Mouse (Mus musculus) C2C12 (cell line): ENCODE data around the gene Bcam. TPM values are rescaled to one million over a fixed set of nuclear protein-coding genes. Genes with fewer than 3 reads are reported as not detected.
A peak's percentile ranks its signal among the peaks of the same experiment; 100 is the strongest.

Experiments used
- H3K27me3 ChIP-seq: one replicate; pipeline ENCODE4 v1.6.1; 2011; ENCODE audit not compliant: control insufficient read depth, insufficient read depth, insufficient read length
- H3K36me3 ChIP-seq: one replicate; pipeline ENCODE4 v1.6.1; 2011; ENCODE audit not compliant: control insufficient read depth, insufficient read depth
- H3K4me3 ChIP-seq: one replicate; pipeline ENCODE4 v1.5.1; 2011; ENCODE audit warnings: mild to moderate bottlenecking, control low read depth; ENCODE audit not compliant: poor library complexity, insufficient read depth, severe bottlenecking
- H3K79me2 ChIP-seq: one replicate; pipeline ENCODE4 v1.6.1; 2011; ENCODE audit not compliant: control insufficient read depth, insufficient read depth
- H3K79me3 ChIP-seq: one replicate; pipeline ENCODE4 v1.6.1; 2011; ENCODE audit warnings: low read depth, control low read depth
- H3ac ChIP-seq: one replicate; pipeline ENCODE3; 2011; ENCODE audit warnings: low read depth; ENCODE audit not compliant: control insufficient read depth, insufficient read length
- CEBPB ChIP-seq: IDR thresholded peaks from one replicate; pipeline ENCODE4 v1.6.1; 2011; ENCODE audit warnings: low read depth, mild to moderate bottlenecking, control low read depth, moderate library complexity
- CTCF ChIP-seq: IDR thresholded peaks from one replicate; pipeline ENCODE4 v1.5.1; 2011; ENCODE audit not compliant: control insufficient read depth, insufficient read depth, insufficient read length
- FOSL1 ChIP-seq: IDR thresholded peaks from one replicate; pipeline ENCODE4 v1.8.0; 2011; ENCODE audit warnings: mild to moderate bottlenecking, low read length; ENCODE audit not compliant: poor library complexity, insufficient read depth, severe bottlenecking
- MAX ChIP-seq: IDR thresholded peaks from one replicate; pipeline ENCODE4 v1.6.1; 2011; ENCODE audit warnings: mild to moderate bottlenecking, control low read depth
- MYOD1 ChIP-seq: IDR thresholded peaks from one replicate; pipeline ENCODE4 v1.6.1; 2011; ENCODE audit warnings: low read depth; ENCODE audit not compliant: control insufficient read depth, insufficient read length
- MYOG ChIP-seq: IDR thresholded peaks from one replicate; pipeline ENCODE4 v1.6.1; 2011; ENCODE audit not compliant: control insufficient read depth, insufficient read length; ENCODE audit errors: extremely low read depth
- USF1 ChIP-seq: IDR thresholded peaks from one replicate; pipeline ENCODE4 v1.6.1; 2011; ENCODE audit warnings: low read depth, mild to moderate bottlenecking, control low read depth, moderate library complexity
- polyA plus RNA-seq: library from polyadenylated mRNA; unstranded; fragments of >200 nt; fragmentation: generic; extraction: Trizol; gene quantifications from one replicate; pipeline ENCODE4 v1.2.1, GENCODE M21; 2012; ENCODE audit warnings: missing spikeins

Gene Bcam
- polyA plus RNA-seq, 1 experiment, result 1.7 TPM

DNA sequence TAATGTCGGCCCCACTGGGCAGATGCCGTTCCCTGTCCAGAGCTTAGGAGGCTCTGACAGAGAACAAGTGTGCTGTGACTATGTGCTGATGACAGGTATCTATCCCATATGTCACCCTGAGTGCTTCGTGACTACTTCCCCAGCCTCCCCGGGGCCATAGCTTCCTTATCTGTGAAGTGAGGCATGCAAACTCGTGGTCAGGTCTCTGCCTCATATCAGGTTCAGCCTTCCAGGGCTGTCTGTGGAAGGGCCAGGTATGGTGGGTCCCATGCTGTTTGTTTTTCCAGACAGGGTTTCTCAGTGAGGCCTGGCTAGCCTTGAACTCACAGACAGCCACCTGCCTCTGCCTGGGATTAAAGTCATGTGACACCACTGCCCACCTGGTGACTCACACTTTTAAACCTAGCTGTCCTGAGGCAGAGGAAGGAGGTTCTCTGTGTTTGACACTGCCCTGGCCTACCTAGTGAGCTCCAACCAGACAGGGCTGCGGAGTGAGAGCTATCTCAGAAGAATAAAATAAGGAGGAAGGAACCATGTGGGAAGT is 42.8 kb upstream of the Bcam start:
- Histone ChIP-seq H3K79me2 (no peaks in the 10 kb centered on the region), H3K27me3 (no peaks in the 10 kb centered on the region), H3K4me3 (no peak overlapping the region), H3K79me3 (no peaks in the 10 kb centered on the region), H3ac (no peak overlapping the region), H3K36me3 (no peaks in the 10 kb centered on the region)
- no peak for TF ChIP-seq CEBPB
- no peak for TF ChIP-seq MYOD1
- TF ChIP-seq FOSL1, result no peak
- TF ChIP-seq MYOG, result no peak
- no peak for TF ChIP-seq MAX
- TF ChIP-seq CTCF, result no peak
- no peak for TF ChIP-seq USF1

DNA sequence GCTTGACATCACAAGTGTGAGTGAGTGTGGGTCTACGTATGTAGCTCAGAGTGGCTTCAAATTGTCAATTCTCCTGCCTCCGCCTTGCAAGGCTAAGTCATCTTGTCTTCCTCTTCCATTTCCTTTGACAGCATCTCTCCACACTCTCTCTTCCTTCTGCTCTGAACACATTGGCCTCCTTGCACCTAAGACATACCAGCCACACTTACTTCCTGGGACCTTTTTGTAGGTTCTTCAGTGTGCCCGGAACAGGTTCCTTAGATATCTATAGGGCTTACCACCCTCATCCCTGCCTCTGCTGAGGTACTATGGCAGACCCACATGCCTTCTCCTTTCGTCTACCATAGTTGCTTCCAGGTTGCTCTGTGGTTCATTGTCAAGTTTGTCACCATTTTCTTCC is 42.3 kb upstream of the Bcam start:
- TF ChIP-seq CTCF (no peak), MYOD1 (no peak), MYOG (no peak), MAX (no peak), CEBPB (no peak)
- H3ac ChIP-seq, result no peak overlapping the region
- H3K79me3 ChIP-seq, result no peaks in the 10 kb centered on the region
- H3K36me3 ChIP-seq, result no peaks in the 10 kb centered on the region
- no peaks in the 10 kb centered on the region for H3K27me3 ChIP-seq
- H3K79me2 ChIP-seq, result no peaks in the 10 kb centered on the region
- no peak overlapping the region for H3K4me3 ChIP-seq

DNA sequence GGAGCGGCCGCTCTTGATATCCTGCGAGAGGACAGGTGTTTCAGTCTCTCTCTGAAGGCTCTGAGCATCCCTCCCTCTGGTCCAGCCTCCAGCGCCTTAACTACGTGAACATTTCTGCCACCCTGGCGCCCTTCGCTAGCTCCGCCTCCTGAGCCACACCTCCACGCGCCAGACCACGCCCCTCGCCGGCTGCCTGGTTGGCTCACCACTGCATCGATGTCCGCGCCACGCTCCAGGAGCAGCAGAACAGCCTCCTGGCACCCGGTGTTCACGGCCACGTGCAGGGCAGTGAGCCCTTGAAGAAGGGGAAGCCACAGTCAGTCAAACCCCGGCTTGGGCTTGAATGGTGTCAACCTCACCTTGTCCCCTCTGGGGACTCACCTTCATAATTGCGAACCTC is 40.3 kb upstream of the Bcam start:
- Histone ChIP-seq H3K79me2 (no peaks in the 10 kb centered on the region), H3K36me3 (no peaks in the 10 kb centered on the region), H3K27me3 (no peaks in the 10 kb centered on the region), H3K4me3 (no peak overlapping the region), H3ac (no peak overlapping the region), H3K79me3 (no peaks in the 10 kb centered on the region)
- TF ChIP-seq MYOG (no peak), FOSL1 (no peak), MYOD1 (no peak), CEBPB (no peak), USF1 (no peak), CTCF (no peak)

DNA sequence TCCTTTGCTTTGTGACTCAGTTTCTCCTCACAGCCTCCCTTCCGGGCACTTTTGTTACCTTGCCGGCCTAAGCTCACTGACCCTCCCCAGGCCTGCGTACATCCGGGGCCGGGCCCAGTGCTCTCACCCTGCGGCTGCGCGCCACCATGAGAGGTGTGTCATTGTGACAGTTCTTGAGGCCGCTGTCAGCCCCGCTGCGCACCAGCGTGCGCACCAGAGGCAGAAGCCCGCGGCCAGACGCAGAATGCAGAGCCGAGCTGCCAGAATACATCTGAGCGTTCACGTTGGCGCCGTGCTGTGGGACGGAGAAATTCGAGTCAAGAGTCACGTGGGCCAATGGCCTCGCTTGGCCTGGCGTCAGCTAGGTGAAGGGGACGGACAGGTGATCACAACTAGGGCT is 38.6 kb upstream of the Bcam start:
- TF ChIP-seq MYOD1 (no peak), FOSL1 (no peak), CEBPB (no peak), MAX (no peak), USF1 (no peak), MYOG (no peak), CTCF (no peak)
- Histone ChIP-seq H3ac (no peak overlapping the region), H3K27me3 (no peaks in the 10 kb centered on the region)

DNA sequence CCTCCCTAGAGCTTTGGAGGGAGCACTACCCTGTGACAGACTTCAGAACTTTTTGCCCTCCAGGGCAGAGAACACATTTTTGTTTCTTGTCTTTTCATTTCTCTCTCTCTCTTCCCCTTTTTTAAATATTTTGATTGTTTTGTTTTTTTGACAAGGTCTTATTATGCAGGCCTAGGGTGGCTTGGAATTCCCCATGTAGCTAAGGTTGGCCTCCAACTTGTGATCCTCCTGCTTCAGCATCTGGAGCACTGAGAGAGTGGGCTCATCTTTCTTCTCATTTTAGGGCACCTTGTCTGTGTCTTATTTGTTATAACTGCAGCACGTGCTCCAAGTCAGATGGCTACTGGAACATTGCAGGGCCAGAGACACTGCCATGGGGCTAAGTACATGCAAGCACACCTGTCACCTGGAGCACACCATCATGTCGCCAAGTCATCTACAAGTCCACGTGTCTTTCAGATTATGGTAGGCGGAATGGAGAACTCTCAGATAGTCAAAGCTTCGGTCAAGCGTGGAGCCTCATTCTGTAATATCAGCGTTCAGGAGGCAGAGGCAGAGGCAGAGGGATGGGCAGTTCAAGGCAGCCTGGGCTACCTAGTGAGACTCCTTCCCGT is 35.6 kb upstream of the Bcam start:
- Histone ChIP-seq H3ac (no peak overlapping the region), H3K4me3 (no peak overlapping the region)
- TF ChIP-seq MAX (no peak), CEBPB (no peak), FOSL1 (no peak), MYOG (no peak), CTCF (no peak), USF1 (no peak), MYOD1 (no peak)

More for the DNA sequence above, 38.6 kb upstream of the Bcam start:
- H3K79me2 ChIP-seq, result no peaks in the 10 kb centered on the region
- no peaks in the 10 kb centered on the region for H3K36me3 ChIP-seq
- no peak overlapping the region for H3K4me3 ChIP-seq
- no peaks in the 10 kb centered on the region for H3K79me3 ChIP-seq

DNA sequence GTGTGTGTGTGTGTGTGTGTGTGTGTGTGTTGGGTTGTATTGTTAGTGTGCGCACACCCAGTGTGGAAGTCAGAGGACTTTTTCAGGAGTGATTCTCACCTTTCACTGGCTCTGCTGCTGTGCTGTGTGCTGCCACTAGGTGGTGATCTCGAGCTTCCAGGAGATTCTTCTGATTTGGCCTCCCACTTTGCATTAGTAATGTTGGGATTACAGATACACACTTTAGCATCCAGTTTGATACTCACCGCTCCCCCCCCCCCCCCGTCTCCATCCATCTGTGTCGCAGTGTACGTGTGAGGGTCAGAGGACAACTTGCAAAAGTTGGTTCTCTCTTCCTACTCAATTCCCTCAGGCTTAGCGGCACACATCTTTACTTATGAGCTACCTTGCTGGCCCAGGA is 32.2 kb upstream of the Bcam start:
- no peak overlapping the region for H3K4me3 ChIP-seq
- TF ChIP-seq MYOG, result no peak
- TF ChIP-seq MAX, result no peak
- TF ChIP-seq CTCF, result peak; percentile 57
- TF ChIP-seq FOSL1, result no peak
- no peak for TF ChIP-seq USF1
- no peak for TF ChIP-seq CEBPB
- no peak for TF ChIP-seq MYOD1
- no peaks in the 10 kb centered on the region for H3K79me3 ChIP-seq
- H3ac ChIP-seq, result no peak overlapping the region
- H3K36me3 ChIP-seq, result no peaks in the 10 kb centered on the region
- H3K27me3 ChIP-seq, result no peaks in the 10 kb centered on the region
- H3K79me2 ChIP-seq, result no peaks in the 10 kb centered on the region

More for the DNA sequence above, 35.6 kb upstream of the Bcam start:
- Histone ChIP-seq H3K79me2 (no peaks in the 10 kb centered on the region), H3K36me3 (no peaks in the 10 kb centered on the region), H3K27me3 (no peaks in the 10 kb centered on the region), H3K79me3 (no peaks in the 10 kb centered on the region)
